Mouse (Mus musculus) heart, embryonic 16.5 days (tissue): ENCODE data around the gene Bco1. TPM values are rescaled to one million over a fixed set of nuclear protein-coding genes. Genes with fewer than 3 reads are reported as not detected.

Source experiments
- ATAC-seq: fragments of 200-750 bp; cut with Nextera tagmentation; replicated peaks from 2 replicates; pipeline ENCODE4 v1.8.0; 2017; ENCODE audit warnings: moderate number of reproducible peaks; ENCODE audit not compliant: insufficient read depth, low FRiP score; ENCODE audit errors: extremely low read depth
- H3K27ac ChIP-seq: fragments of 300-500 bp; sonication (generic); 2 replicates; pipeline ENCODE4 v1.5.1; 2014; ENCODE audit warnings: mild to moderate bottlenecking, low read length, control low read depth, moderate library complexity
- H3K27me3 ChIP-seq: fragments of 300-500 bp; sonication (generic); 2 replicates; pipeline ENCODE4 v1.6.1; 2014; ENCODE audit warnings: low read length, mixed read lengths; ENCODE audit not compliant: control insufficient read depth, insufficient read depth
- H3K36me3 ChIP-seq: fragments of 300-500 bp; sonication (generic); 2 replicates; pipeline ENCODE4 v1.6.1; 2014; ENCODE audit not compliant: control insufficient read depth, insufficient read depth
- H3K4me1 ChIP-seq: fragments of 300-500 bp; sonication (generic); 2 replicates; pipeline ENCODE4 v1.6.1; 2014; ENCODE audit warnings: low read length, mixed read lengths; ENCODE audit not compliant: control insufficient read depth, insufficient read depth
- H3K4me2 ChIP-seq: fragments of 300-500 bp; sonication (generic); 2 replicates; pipeline ENCODE4 v1.6.1; 2014; ENCODE audit warnings: low read depth, mild to moderate bottlenecking, control low read depth, low read length
- H3K4me3 ChIP-seq: fragments of 300-500 bp; sonication (generic); 2 replicates; pipeline ENCODE4 v1.5.1; 2014; ENCODE audit warnings: mild to moderate bottlenecking, control low read depth, low read length
- H3K9ac ChIP-seq: fragments of 300-500 bp; sonication (generic); 2 replicates; pipeline ENCODE4 v1.6.1; 2014; ENCODE audit warnings: low read length, control low read depth
- H3K9me3 ChIP-seq: fragments of 300-500 bp; sonication (generic); replicated peaks from 2 replicates; pipeline ENCODE4 v1.6.1; 2016; ENCODE audit warnings: low read length; ENCODE audit not compliant: control insufficient read depth
- WGBS: fragments of 180-500 bp; shearing (Covaris S2); extraction: QIAGEN DNeasy Blood & Tissue Kit; methylation state at CpG from one replicate; pipeline ENCODE4 v1.1.7; 2014; 5-methylcytosine and 5-hydroxymethylcytosine counted together
- polyA plus RNA-seq: library from polyadenylated mRNA; unstranded; fragments of >200 nt; fragmentation: Nextera tagmentation; extraction: Ambion mirVana; gene quantifications from 2 replicates; pipeline ENCODE4 v1.2.1, GENCODE M21; 2015

The Bco1 gene
- polyA plus RNA-seq, 1 experiment from 2014 or later = not detected

- Histone ChIP-seq H3K4me3 (no peak overlapping the region), H3K4me1 (no peaks in the 10 kb centered on the region), H3K27ac (no peak overlapping the region), H3K4me2 (no peak overlapping the region), H3K9me3 (peaks cover 4% of the 10 kb centered on the region), H3K36me3 (no peaks in the 10 kb centered on the region), H3K9ac (no peak overlapping the region), H3K27me3 (no peaks in the 10 kb centered on the region)
- 88% methylated on average over 19 of the region's 19 CpGs for WGBS
- no peak for ATAC-seq
Observed at GRCm38 (mm10) chr8:117109018-117109711, 13.5 kb downstream of the Bco1 start.

- Histone ChIP-seq H3K36me3 (no peaks in the 10 kb centered on the region), H3K27me3 (no peaks in the 10 kb centered on the region), H3K9ac (no peak overlapping the region), H3K9me3 (peaks cover 4% of the 10 kb centered on the region), H3K27ac (no peak overlapping the region), H3K4me1 (no peaks in the 10 kb centered on the region; the same call in 1 of the 2 replicates), H3K4me3 (no peak overlapping the region), H3K4me2 (peak overlapping the region; percentile 38; the same call in 1 of the 2 replicates)
- ATAC-seq = no peak
- WGBS = 44% methylated on average over 16 of the region's 16 CpGs
Observed at GRCm38 (mm10) chr8:117109801-117110390, 14.2 kb downstream of the Bco1 start.

- Histone ChIP-seq H3K27ac (no peak overlapping the region), H3K27me3 (no peaks in the 10 kb centered on the region), H3K9ac (no peak overlapping the region), H3K4me2 (no peak overlapping the region), H3K4me1 (peaks cover 9% of the 10 kb centered on the region), H3K4me3 (no peak overlapping the region), H3K9me3 (peaks cover 4% of the 10 kb centered on the region), H3K36me3 (no peaks in the 10 kb centered on the region)
- no peak for ATAC-seq
- WGBS = 48% methylated on average over 3 of the region's 3 CpGs
Observed at GRCm38 (mm10) chr8:117111641-117112040, 16.0 kb downstream of the Bco1 start.

- no peak overlapping the region for H3K4me3 ChIP-seq
- WGBS = 60% methylated on average over 8 of the region's 8 CpGs
- H3K9ac ChIP-seq = no peak overlapping the region
- peaks cover 4% of the 10 kb centered on the region for H3K9me3 ChIP-seq
- no peaks in the 10 kb centered on the region for H3K36me3 ChIP-seq
- ATAC-seq = no peak
- no peak overlapping the region for H3K27ac ChIP-seq
- peaks cover 9% of the 10 kb centered on the region for H3K4me1 ChIP-seq
- H3K4me2 ChIP-seq = no peak overlapping the region
- H3K27me3 ChIP-seq = no peaks in the 10 kb centered on the region
Observed at GRCm38 (mm10) chr8:117112261-117112660, 16.6 kb downstream of the Bco1 start.

- Histone ChIP-seq H3K9ac (no peak overlapping the region), H3K4me2 (peak overlapping the region; percentile 11; the same call in 1 of the 2 replicates), H3K4me3 (no peak overlapping the region), H3K27me3 (no peaks in the 10 kb centered on the region), H3K9me3 (no peaks in the 10 kb centered on the region), H3K36me3 (no peaks in the 10 kb centered on the region), H3K4me1 (peaks cover 9% of the 10 kb centered on the region), H3K27ac (no peak overlapping the region)
- no peak for ATAC-seq
- 50% methylated on average over 6 of the region's 6 CpGs for whole genome bisulfite sequencing
Observed at GRCm38 (mm10) chr8:117115094-117115493, 19.4 kb downstream of the Bco1 start.

- H3K4me3 ChIP-seq = no peak overlapping the region
Observed at GRCm38 (mm10) chr8:117115676-117116446, 20.2 kb downstream of the Bco1 start.

GRCm38 (mm10) chr8:117116534-117116933, 20.9 kb downstream of the Bco1 start:
- Histone ChIP-seq H3K4me3 (no peak overlapping the region), H3K4me1 (peaks cover 9% of the 10 kb centered on the region), H3K36me3 (no peaks in the 10 kb centered on the region), H3K4me2 (no peak overlapping the region), H3K9ac (no peak overlapping the region), H3K27ac (no peak overlapping the region), H3K27me3 (no peaks in the 10 kb centered on the region), H3K9me3 (no peaks in the 10 kb centered on the region)
- 65% methylated on average over 7 of the region's 7 CpGs for WGBS
- no peak for ATAC-seq

More at GRCm38 (mm10) chr8:117115676-117116446, 20.2 kb downstream of the Bco1 start:
- no peaks in the 10 kb centered on the region for H3K36me3 ChIP-seq
- no peak overlapping the region for H3K27ac ChIP-seq
- H3K9me3 ChIP-seq = no peaks in the 10 kb centered on the region
- no peaks in the 10 kb centered on the region for H3K27me3 ChIP-seq
- WGBS = 9% methylated on average over 13 of the region's 13 CpGs
- peak; percentile 50; the same call in 1 of the 2 replicates for ATAC-seq
- peak overlapping the region; percentile 11; the same call in 1 of the 2 replicates for H3K4me2 ChIP-seq
- peaks cover 9% of the 10 kb centered on the region for H3K4me1 ChIP-seq
- H3K9ac ChIP-seq = no peak overlapping the region

GRCm38 (mm10) chr8:117118409-117118808, 22.8 kb downstream of the Bco1 start:
- 80% methylated on average over 9 of the region's 9 CpGs for WGBS
- ATAC-seq = no peak

GRCm38 (mm10) chr8:117121277-117121676, 25.6 kb downstream of the Bco1 start:
- H3K4me1 ChIP-seq = no peaks in the 10 kb centered on the region
- WGBS = 67% methylated on average over 8 of the region's 8 CpGs
- no peak overlapping the region for H3K27ac ChIP-seq
- no peaks in the 10 kb centered on the region for H3K9me3 ChIP-seq
- H3K4me2 ChIP-seq = no peak overlapping the region
- no peaks in the 10 kb centered on the region for H3K36me3 ChIP-seq
- ATAC-seq = no peak
- no peaks in the 10 kb centered on the region for H3K27me3 ChIP-seq
- H3K4me3 ChIP-seq = no peak overlapping the region
- H3K9ac ChIP-seq = no peak overlapping the region

More at GRCm38 (mm10) chr8:117118409-117118808, 22.8 kb downstream of the Bco1 start:
- no peaks in the 10 kb centered on the region for H3K27me3 ChIP-seq
- no peak overlapping the region for H3K9ac ChIP-seq
- H3K27ac ChIP-seq = no peak overlapping the region
- no peak overlapping the region for H3K4me3 ChIP-seq
- no peak overlapping the region for H3K4me2 ChIP-seq
- no peaks in the 10 kb centered on the region for H3K36me3 ChIP-seq
- H3K9me3 ChIP-seq = no peaks in the 10 kb centered on the region
- H3K4me1 ChIP-seq = peaks cover 9% of the 10 kb centered on the region
